Mouse (Mus musculus) neural tube, embryonic 14.5 days (tissue): ENCODE results near the gene Nav1. TPM values are rescaled to one million over a fixed set of nuclear protein-coding genes. Genes with fewer than 3 reads are reported as not detected.

ENCODE experiments used
- ATAC-seq: fragments of 200-750 bp; cut with Nextera tagmentation; 2 replicates; pipeline ENCODE4 v1.8.0; 2017; ENCODE audit warnings: low read depth, mild to moderate bottlenecking, moderate TSS enrichment, moderate library complexity
- H3K27ac ChIP-seq: fragments of 300-500 bp; sonication (generic); 2 replicates; pipeline ENCODE4 v1.5.1; 2014; ENCODE audit warnings: low read depth, mild to moderate bottlenecking, control low read depth, low read length, moderate library complexity, mixed read lengths
- H3K27me3 ChIP-seq: fragments of 300-500 bp; sonication (generic); 2 replicates; pipeline ENCODE4 v1.6.1; 2014; ENCODE audit warnings: low read length; ENCODE audit not compliant: control insufficient read depth, insufficient read depth
- H3K36me3 ChIP-seq: fragments of 300-500 bp; sonication (generic); 2 replicates; pipeline ENCODE4 v1.6.1; 2014; ENCODE audit warnings: low read length, mixed read lengths; ENCODE audit not compliant: control insufficient read depth, insufficient read depth
- H3K4me1 ChIP-seq: fragments of 300-500 bp; sonication (generic); 2 replicates; pipeline ENCODE4 v1.6.1; 2014; ENCODE audit warnings: low read length; ENCODE audit not compliant: control insufficient read depth, insufficient read depth
- H3K4me2 ChIP-seq: fragments of 300-500 bp; sonication (generic); 2 replicates; pipeline ENCODE4 v1.6.1; 2014; ENCODE audit warnings: mild to moderate bottlenecking, low read depth, low read length, control low read depth
- H3K4me3 ChIP-seq: fragments of 300-500 bp; sonication (generic); 2 replicates; pipeline ENCODE4 v1.5.1; 2014; ENCODE audit warnings: low read depth, low read length, control low read depth, mixed read lengths
- H3K9ac ChIP-seq: fragments of 300-500 bp; sonication (generic); replicated peaks from 2 replicates; pipeline ENCODE4 v1.6.1; 2014; ENCODE audit warnings: low read depth, mild to moderate bottlenecking, control low read depth, low read length, mixed read lengths
- H3K9me3 ChIP-seq: fragments of 300-500 bp; sonication (generic); 2 replicates; pipeline ENCODE4 v1.6.1; 2016; ENCODE audit warnings: low read length; ENCODE audit not compliant: control insufficient read depth
- WGBS: fragments of 180-500 bp; shearing (Covaris S2); extraction: QIAGEN DNeasy Blood & Tissue Kit; methylation state at CpG from one replicate; pipeline ENCODE4 v1.1.7; 2014; 5-methylcytosine and 5-hydroxymethylcytosine counted together
- polyA plus RNA-seq: library from polyadenylated mRNA; unstranded; fragments of >200 nt; fragmentation: Nextera tagmentation; extraction: Ambion mirVana; gene quantifications from 2 replicates; pipeline ENCODE4 v1.2.1, GENCODE M21; 2014

Nav1 gene
- polyA plus RNA-seq, 1 experiment from 2014 or later = 64.9 TPM

DNA sequence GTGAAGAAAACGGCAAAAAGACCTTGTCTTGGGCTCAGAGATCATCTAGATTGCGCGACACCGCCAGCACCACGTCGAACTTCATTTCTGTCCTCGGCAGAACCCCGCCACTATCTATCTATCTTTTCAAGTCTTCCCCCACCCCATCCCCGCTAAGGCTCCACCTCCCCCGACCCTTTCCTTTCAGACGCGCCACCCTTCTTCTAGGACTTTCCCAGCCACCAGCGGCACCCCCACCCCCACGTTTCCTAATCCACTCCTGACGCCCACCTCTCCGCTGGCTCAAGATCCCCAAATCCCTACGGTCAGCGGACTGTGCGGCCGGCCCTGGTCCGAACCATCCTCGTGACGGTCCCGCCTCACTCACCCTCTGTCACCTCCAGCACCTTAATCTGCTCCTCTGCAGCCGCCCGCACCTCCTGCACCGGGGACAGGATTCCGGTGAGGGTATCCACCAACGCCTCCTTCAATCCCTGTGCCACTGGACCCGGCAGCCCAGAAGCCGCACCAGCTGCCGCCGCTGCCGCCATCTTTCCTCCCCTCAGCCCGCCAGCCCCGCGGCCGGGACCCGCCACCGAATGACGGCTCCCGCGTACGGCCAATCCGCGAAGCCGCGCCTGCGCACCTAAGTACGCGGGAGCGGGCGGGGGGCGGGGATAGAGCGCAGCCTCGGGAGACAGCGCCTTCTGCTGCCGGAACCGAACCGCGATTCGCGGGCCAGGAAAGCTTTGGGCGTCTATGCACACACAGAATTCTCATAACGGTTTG lies 177.0 kb downstream of the Nav1 start, which contains the start of gene Ipo9:
Gene Ipo9, minus strand, starts transcription at position 599 of the 768 bp plus-strand sequence.
- Histone ChIP-seq H3K4me3 (peak within 1 kb of the TSS; percentile 79), H3K9me3 (no peaks in the 10 kb centered on the region), H3K9ac (peak within 1 kb of the TSS; percentile 78), H3K27me3 (no peaks in the 10 kb centered on the region), H3K4me1 (peaks cover 19% of the 10 kb centered on the region), H3K27ac (peak within 1 kb of the TSS; percentile 87), H3K4me2 (peak within 1 kb of the TSS; percentile 57), H3K36me3 (peaks cover 8% of the 10 kb centered on the region; the same call in 1 of the 2 replicates)
- peak; percentile 97 for ATAC-seq
- under 1% methylated on average over 65 of the region's 65 CpGs for WGBS

- Histone ChIP-seq H3K27me3 (no peaks in the 10 kb centered on the region), H3K9me3 (no peaks in the 10 kb centered on the region), H3K27ac (no peak overlapping the region), H3K4me3 (no peak overlapping the region), H3K4me1 (peaks cover 19% of the 10 kb centered on the region), H3K36me3 (peaks cover 10% of the 10 kb centered on the region), H3K9ac (no peak overlapping the region), H3K4me2 (no peak overlapping the region)
- no peak for ATAC-seq
- 89% methylated on average over 6 of the region's 6 CpGs for whole genome bisulfite sequencing
Observed at GRCm38 (mm10) chr1:135427390-135427789, 179.7 kb downstream of the Nav1 start.

DNA sequence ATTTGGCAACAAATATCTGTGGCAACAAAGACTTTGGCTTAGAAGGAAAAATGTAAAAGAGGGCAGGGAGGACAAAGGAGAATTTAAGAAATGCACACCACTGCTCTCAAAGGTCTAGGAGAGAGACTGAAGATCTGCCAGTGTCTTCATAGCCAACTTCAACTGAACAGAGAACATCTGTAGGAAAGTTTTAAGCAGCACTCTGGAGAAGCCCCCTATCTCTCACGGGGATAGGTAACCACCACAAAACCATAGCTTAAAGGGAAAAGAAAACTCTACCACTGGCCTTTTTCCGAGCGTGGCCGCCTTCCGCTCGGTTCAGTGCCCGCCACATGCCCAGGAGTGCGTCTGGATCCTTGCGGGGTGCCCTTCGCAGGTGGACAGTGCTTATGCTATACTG lies 180.4 kb downstream of the Nav1 start:
- Histone ChIP-seq H3K36me3 (peaks cover 10% of the 10 kb centered on the region), H3K27me3 (no peaks in the 10 kb centered on the region), H3K27ac (no peak overlapping the region), H3K9ac (no peak overlapping the region), H3K4me1 (peaks cover 19% of the 10 kb centered on the region), H3K9me3 (no peaks in the 10 kb centered on the region), H3K4me3 (no peak overlapping the region), H3K4me2 (no peak overlapping the region)
- 95% methylated on average over 10 of the region's 10 CpGs for WGBS
- no peak for ATAC-seq

DNA sequence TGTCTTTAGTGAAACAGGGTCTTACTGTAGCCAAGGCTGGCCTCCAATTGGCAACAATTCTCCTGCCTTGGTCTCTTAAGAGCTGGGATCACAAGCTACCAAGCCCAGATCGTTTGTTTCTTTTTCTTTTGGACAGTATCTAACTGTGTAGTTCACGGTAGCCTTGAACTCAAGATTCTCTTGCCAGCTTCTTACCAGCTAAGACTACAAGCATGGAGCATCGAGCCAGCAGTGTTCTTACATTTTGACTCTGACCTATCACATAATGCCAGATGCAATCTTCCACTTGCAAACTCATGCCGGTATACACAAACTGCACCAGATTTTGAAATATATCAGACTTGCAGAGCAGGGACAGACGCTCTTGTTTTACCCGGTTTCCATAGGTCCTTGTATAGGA lies 184.3 kb downstream of the Nav1 start:
- ATAC-seq = no peak
- no peaks in the 10 kb centered on the region for H3K9me3 ChIP-seq
- no peak overlapping the region for H3K9ac ChIP-seq
- no peaks in the 10 kb centered on the region for H3K27me3 ChIP-seq
- WGBS = 96% methylated on average over 6 of the region's 6 CpGs
- peaks cover 34% of the 10 kb centered on the region for H3K36me3 ChIP-seq
- no peak overlapping the region for H3K4me3 ChIP-seq
- H3K4me2 ChIP-seq = no peak overlapping the region
- H3K27ac ChIP-seq = no peak overlapping the region
- H3K4me1 ChIP-seq = peaks cover 3% of the 10 kb centered on the region; the same call in 1 of the 2 replicates

GRCm38 (mm10) chr1:135413996-135414395 lies 193.1 kb downstream of the Nav1 start:
- no peaks in the 10 kb centered on the region for H3K27me3 ChIP-seq
- no peak overlapping the region for H3K4me3 ChIP-seq
- no peak overlapping the region for H3K27ac ChIP-seq
- H3K9me3 ChIP-seq = no peaks in the 10 kb centered on the region
- H3K9ac ChIP-seq = no peak overlapping the region
- ATAC-seq = no peak
- H3K4me2 ChIP-seq = no peak overlapping the region
- H3K4me1 ChIP-seq = no peaks in the 10 kb centered on the region
- peaks cover 69% of the 10 kb centered on the region for H3K36me3 ChIP-seq

- Histone ChIP-seq H3K27me3 (no peaks in the 10 kb centered on the region), H3K4me3 (no peak overlapping the region), H3K9ac (no peak overlapping the region), H3K27ac (no peak overlapping the region), H3K9me3 (no peaks in the 10 kb centered on the region), H3K4me2 (no peak overlapping the region), H3K36me3 (peaks cover 68% of the 10 kb centered on the region), H3K4me1 (no peaks in the 10 kb centered on the region)
- no peak for ATAC-seq
- 88% methylated on average over 4 of the region's 4 CpGs for WGBS
Observed at GRCm38 (mm10) chr1:135412130-135412529, 195.0 kb downstream of the Nav1 start.

GRCm38 (mm10) chr1:135410967-135411366 lies 196.1 kb downstream of the Nav1 start:
- Histone ChIP-seq H3K27me3 (no peaks in the 10 kb centered on the region), H3K4me1 (no peaks in the 10 kb centered on the region), H3K9ac (no peak overlapping the region), H3K9me3 (no peaks in the 10 kb centered on the region), H3K4me3 (no peak overlapping the region), H3K27ac (no peak overlapping the region), H3K36me3 (peaks cover 66% of the 10 kb centered on the region), H3K4me2 (no peak overlapping the region)
- WGBS = 84% methylated on average over 2 of the region's 2 CpGs
- no peak for ATAC-seq

DNA sequence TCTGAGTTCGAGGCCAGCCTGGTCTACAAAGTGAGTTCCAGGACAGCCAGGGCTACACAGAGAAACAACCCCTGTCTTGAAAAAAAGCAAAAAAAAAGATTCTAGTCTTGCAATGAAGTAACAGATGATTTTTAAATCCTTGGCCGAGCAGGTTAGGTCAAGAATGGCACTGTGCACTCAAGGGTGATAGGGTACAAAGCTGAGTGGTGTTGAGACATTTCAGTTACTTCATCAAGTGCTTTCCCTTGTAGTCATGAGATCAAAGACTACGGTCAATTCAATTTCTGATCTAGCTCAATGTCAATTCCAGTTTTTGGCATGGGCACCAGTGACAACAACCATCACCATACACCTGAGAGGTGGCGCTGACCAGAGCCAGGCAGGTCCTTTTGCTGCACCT lies 198.1 kb downstream of the Nav1 start:
- H3K9ac ChIP-seq = no peak overlapping the region
- H3K27me3 ChIP-seq = no peaks in the 10 kb centered on the region
- no peak overlapping the region for H3K27ac ChIP-seq
- H3K4me2 ChIP-seq = no peak overlapping the region
- no peak overlapping the region for H3K4me3 ChIP-seq
- ATAC-seq = no peak
- H3K9me3 ChIP-seq = no peaks in the 10 kb centered on the region
- H3K4me1 ChIP-seq = no peaks in the 10 kb centered on the region
- peaks cover 73% of the 10 kb centered on the region for H3K36me3 ChIP-seq
- WGBS = 97% methylated on average over 4 of the region's 4 CpGs

DNA sequence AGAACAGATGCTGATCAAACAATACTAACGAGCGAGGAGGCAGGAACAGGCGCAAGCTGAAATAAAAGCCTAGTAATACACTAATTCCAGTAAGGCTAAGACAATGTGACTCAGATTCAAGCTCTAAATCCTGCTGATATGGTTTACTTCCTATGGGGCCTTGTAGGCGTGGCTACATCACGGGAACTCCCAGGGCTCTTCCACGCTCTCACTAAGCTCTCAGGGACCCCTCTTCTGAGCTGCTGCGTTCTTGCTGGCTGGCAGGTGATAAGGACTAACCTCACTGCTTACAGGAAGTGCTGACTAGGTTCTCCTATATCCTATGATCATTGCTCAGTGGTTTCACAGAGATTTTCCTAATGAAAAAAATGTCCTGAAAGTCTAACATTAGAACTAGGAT lies 201.7 kb downstream of the Nav1 start:
- Histone ChIP-seq H3K9ac (no peak overlapping the region), H3K4me3 (no peak overlapping the region), H3K4me1 (no peaks in the 10 kb centered on the region), H3K27me3 (no peaks in the 10 kb centered on the region), H3K9me3 (no peaks in the 10 kb centered on the region), H3K4me2 (no peak overlapping the region), H3K36me3 (peaks cover 89% of the 10 kb centered on the region), H3K27ac (no peak overlapping the region)
- ATAC-seq = no peak
- WGBS = 91% methylated on average over 7 of the region's 7 CpGs
